Mouse (Mus musculus): ENCODE results near the gene Nek5.

Nek5 gene

DNA sequence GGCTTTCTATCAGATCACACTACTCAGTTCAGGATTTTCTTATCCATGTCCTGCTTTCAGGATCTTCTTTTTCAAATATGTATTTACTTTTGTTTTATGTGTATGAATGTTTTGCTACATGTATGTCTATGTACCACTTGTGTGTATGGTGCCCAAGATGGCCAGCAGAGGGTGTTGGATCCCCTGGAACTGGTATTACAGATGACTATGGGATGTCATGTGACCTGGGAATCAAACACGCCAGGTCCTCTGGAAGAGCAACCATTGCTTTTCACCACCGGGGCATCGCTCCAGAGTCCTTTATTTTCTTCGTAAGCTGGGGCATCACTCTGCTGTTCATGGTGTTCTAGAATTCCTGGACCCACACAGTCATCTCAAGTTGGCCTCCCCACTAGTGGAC is 35.6 kb downstream of the Nek5 start:
- DNase-seq (ENCODE audit: low read depth, low spot score), result peak; percentile 58

GRCm38 (mm10) chr8:22079313-22080007 is 45.4 kb downstream of the Nek5 start:
- DNase-seq (ENCODE audit: low read depth, low spot score), result no peak

DNA sequence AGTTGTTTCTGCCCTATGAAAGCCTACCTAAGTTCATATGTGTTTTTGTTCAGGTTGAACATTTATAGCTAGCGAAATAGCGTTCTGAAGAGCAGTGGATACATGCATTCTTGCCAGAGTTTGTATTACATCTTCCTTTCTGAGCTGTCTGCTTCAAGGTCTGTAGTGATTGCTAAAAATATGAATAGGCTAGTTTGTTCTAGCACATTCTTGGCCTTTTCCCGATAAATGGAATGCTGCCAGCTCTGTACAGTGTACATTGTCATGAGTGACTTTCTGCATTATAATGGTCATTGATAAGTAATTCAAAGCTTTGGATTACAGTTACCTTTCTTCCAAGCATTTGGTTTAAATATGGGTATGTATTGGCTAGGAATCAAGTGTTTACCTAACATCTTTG is 63.7 kb downstream of the Nek5 start:
- no peak for DNase-seq (ENCODE audit: low read depth, low spot score)

GRCm38 (mm10) chr8:22060446-22060889 is 64.4 kb downstream of the Nek5 start, which contains the start of gene Alg11:
Alg11 (plus strand) TSS chr8:22060721.
- peak; percentile 100 for DNase-seq (ENCODE audit: low read depth, low spot score)

- no peak for DNase-seq (ENCODE audit: low read depth, low spot score)
Observed at GRCm38 (mm10) chr8:22059821-22060445, 64.9 kb downstream of the Nek5 start, which contains the start of gene Atp7b. Atp7b (minus strand) TSS chr8:22060305.

DNA sequence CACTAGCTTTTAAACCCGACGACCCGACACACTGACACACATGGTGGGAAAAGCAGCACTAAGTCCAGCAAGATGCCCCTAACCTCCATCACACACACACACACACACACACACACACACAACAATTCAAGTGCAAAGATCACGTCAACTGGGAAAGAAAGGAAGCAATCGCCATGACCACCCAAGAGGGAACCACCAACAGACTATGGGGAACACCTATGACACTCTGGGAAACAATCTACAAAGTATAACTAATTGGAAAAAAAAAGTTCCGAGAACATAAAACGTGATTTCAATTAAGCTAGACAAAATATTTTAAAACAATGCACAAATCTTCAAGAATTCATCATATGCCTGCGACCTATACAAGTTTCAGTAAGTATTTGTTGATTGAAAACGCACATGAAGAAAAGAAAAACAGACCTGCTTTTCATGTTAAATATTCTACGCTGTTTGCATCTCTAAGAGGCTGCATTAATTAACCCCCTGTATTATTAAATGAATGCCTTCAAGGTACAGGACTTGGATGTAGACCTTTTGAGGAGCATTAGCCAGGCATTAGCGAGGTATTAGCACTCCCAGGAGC is 65.6 kb downstream of the Nek5 start:
- no peak for DNase-seq (ENCODE audit: low read depth, low spot score)

GRCm38 (mm10) chr8:22058368-22058767 is 66.5 kb downstream of the Nek5 start:
- DNase-seq (ENCODE audit: low read depth, low spot score), result no peak

DNA sequence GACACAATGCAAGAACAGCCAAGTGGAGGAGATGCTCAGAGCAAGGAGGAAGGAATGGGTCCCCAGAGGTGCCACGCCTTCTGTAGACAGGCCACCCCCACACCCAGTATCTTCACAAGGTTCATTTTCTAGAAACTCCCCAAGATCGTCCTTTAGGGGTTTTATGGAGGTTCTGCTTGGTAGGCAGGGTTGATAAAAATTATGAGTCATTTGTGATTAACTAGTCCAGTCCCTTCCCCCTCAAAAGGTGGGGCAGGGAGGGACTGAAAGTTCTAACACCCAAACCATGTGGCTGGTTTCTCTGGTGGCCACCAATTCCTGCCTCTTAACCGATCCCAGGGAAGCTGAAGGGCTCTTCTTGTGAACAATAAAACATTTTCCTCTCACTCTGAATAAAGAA is 68.0 kb downstream of the Nek5 start:
- no peak for DNase-seq (ENCODE audit: low read depth, low spot score)

- no peak for DNase-seq (ENCODE audit: low read depth, low spot score)
Observed at GRCm38 (mm10) chr8:22055492-22055877, 69.4 kb downstream of the Nek5 start.

GRCm38 (mm10) chr8:22054674-22055491 is 70.0 kb downstream of the Nek5 start:
- DNase-seq (ENCODE audit: low read depth, low spot score), result no peak

GRCm38 (mm10) chr8:22047699-22048464 is 77.0 kb downstream of the Nek5 start:
- DNase-seq (ENCODE audit: low read depth, low spot score), result peak; percentile 87

DNA sequence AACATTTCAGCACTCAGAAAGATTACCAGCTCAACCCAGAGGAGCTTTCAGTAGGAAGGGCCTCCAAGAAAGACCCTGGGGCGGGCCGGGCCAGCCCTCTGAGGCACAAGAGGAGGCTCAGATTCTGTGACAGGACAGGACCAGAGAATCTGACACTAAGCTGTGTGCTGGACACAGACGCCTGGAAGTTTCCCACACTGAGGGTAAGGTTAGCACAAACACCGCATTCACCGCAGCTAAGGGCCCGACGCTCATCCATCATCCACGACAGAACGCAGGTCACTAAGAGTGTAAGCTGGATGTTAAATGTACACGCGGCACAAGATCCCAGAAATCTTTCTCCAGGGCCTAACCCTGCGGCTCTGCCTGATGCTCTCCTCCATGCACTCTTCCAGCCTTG is 81.1 kb downstream of the Nek5 start:
- DNase-seq (ENCODE audit: low read depth, low spot score), result no peak

- no peak for DNase-seq (ENCODE audit: low read depth, low spot score)
Observed at GRCm38 (mm10) chr8:22042515-22042914, 82.3 kb downstream of the Nek5 start.

DNA sequence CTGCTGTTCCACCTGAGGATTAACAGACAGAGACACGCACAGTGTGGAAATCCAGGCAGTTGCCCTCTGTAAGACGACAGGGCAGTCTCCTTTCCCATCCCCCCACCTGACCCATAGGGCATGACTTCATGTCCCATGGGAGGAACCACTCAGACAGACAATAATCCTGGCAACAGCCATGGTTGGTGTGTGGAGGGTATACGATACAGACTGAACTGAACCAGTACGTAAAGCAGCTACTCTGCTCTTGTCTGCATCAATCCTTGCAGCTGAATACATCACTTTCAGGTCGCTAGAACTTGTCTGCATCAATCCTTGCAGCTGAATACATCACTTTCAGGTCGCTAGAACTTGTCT is 84.7 kb downstream of the Nek5 start:
- no peak for DNase-seq (ENCODE audit: low read depth, low spot score)

GRCm38 (mm10) chr8:22039468-22040152 is 85.2 kb downstream of the Nek5 start:
- DNase-seq (ENCODE audit: low read depth, low spot score), result peak; percentile 75

DNA sequence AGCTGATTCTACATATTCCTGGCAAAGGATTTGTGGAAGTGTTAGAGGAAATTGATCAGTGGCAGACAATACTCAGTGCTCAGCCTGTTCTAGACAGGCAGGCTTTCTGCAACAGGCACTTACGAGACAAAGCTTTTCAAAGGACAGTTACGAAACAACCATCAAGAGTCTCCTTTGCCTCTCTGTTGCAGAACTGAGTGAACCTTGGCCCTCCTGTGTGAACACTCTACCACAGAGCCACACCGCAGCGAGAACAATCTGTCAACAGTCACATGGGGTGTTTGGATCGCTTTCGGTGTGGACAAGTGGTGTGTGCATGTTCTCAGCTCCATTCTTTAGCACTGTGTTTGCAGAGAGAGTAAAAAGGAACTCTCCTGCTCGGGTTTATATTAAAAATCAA is 87.8 kb downstream of the Nek5 start:
- no peak for DNase-seq (ENCODE audit: low read depth, low spot score)

DNA sequence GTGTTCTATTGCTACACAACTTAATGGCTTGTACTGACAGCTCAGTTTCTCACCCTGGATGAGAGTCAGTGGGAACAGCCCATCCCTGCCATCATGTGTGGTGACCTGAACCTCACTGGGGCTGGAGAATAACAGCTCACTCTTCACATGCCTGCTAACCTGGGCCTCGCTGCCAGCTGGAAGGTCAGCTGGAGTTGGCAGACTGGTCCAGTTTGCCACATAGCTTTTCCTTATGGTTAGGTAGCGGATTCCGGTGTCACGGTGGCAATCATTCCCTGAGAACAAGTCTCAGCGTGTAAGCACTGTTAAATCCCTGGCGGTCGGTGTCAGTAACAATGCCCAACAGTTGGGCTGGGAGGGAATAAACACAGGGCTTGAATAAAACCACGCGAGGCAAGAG is 88.7 kb downstream of the Nek5 start:
- DNase-seq (ENCODE audit: low read depth, low spot score), result no peak

GRCm38 (mm10) chr8:22030990-22031389 is 93.9 kb downstream of the Nek5 start:
- DNase-seq (ENCODE audit: low read depth, low spot score), result no peak

DNA sequence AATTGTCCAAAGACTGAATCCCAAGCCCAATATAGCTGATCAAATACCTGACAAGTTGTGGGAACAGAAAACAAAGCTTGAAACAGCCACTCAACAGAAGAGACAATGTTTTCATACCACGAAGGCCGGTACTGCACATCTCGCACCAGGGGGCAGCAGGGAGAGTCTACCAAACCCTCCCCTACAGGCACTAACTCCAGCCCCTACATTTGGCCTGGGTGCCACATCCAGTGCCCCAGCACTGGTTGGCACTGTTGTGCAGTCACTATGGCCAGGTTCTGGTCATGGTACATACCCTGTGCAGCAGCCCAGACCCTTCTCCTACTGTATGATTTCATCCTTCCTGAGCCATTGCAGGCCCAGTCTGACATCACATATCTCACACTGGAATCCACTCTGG is 95.9 kb downstream of the Nek5 start:
- DNase-seq (ENCODE audit: low read depth, low spot score), result no peak

- peak; percentile 10 for DNase-seq (ENCODE audit: low read depth, low spot score)
Observed at GRCm38 (mm10) chr8:22025241-22025640, 99.6 kb downstream of the Nek5 start.

Data from ZHBTc4 (cell line).